Mouse (Mus musculus): ENCODE results near the gene Cyp3a16. TPM values are rescaled to one million over a fixed set of nuclear protein-coding genes. Genes with fewer than 3 reads are reported as not detected.

Gene Cyp3a16
- total RNA-seq (2023), result not detected in 2 replicates

GRCm38 (mm10) chr5:145469623-145470022 lies at the start of gene Cyp3a16:
Gene Cyp3a16, minus strand, starts transcription at chr5:145469723.

Other genes starting within 250 kb of the Cyp3a16 start
- 74.0 and 104 TPM in 2 replicates for gene Zfp655, start 238.0 kb downstream of the Cyp3a16 start, total RNA-seq (2023)
- gene Zscan25, start 189.2 kb downstream of the Cyp3a16 start, total RNA-seq (2023), result 11.5 and 18.5 TPM in 2 replicates
- gene Cyp3a57, start 124.4 kb downstream of the Cyp3a16 start, total RNA-seq (2023), result not detected in 2 replicates
- not detected in 2 replicates for gene Cyp3a41b, start 115.0 kb upstream of the Cyp3a16 start, total RNA-seq (2023)